Mouse (Mus musculus) cerebellum, postnatal 25 days (tissue): ENCODE data around the gene Mlph.
A peak's percentile ranks its signal among the peaks of the same experiment; 100 is the strongest.

Experiments used
- DNase-seq, 2 experiments: peaks; one replicate each; pipeline ENCODE4 v3.0.0; 2021; ENCODE audit warnings: mixed read lengths in 2 of 2

Gene Mlph

GRCm38 (mm10) chr1:90914948-90915569 is at the start of gene Mlph:
Mlph (plus strand) TSS chr1:90915085.
- peak in 1 of 2 experiments; percentile 43 for DNase-seq

GRCm38 (mm10) chr1:90866734-90867133 is 48.2 kb upstream of the Mlph start:
- DNase-seq, result no peak

- DNase-seq, result no peak
Observed at GRCm38 (mm10) chr1:90870581-90870980, 44.3 kb upstream of the Mlph start.

GRCm38 (mm10) chr1:90875371-90875770 is 39.5 kb upstream of the Mlph start:
- no peak for DNase-seq

GRCm38 (mm10) chr1:90875961-90876360 is 38.9 kb upstream of the Mlph start:
- no peak for DNase-seq

- no peak for DNase-seq
Observed at GRCm38 (mm10) chr1:90876486-90877270, 38.2 kb upstream of the Mlph start.

- no peak for DNase-seq
Observed at GRCm38 (mm10) chr1:90885771-90886460, 29.0 kb upstream of the Mlph start.

- no peak for DNase-seq
Observed at GRCm38 (mm10) chr1:90894521-90894920, 20.4 kb upstream of the Mlph start.

GRCm38 (mm10) chr1:90895004-90895403 is 19.9 kb upstream of the Mlph start:
- no peak for DNase-seq

GRCm38 (mm10) chr1:90896281-90896680 is 18.6 kb upstream of the Mlph start:
- peak in 1 of 2 experiments; percentile 31 for DNase-seq

- peak; percentile 80 to 86 for DNase-seq
Observed at GRCm38 (mm10) chr1:90896741-90897361, 18.0 kb upstream of the Mlph start.

- no peak for DNase-seq
Observed at GRCm38 (mm10) chr1:90898012-90898411, 16.9 kb upstream of the Mlph start.

- no peak for DNase-seq
Observed at GRCm38 (mm10) chr1:90899816-90900215, 15.1 kb upstream of the Mlph start.

GRCm38 (mm10) chr1:90900406-90900805 is 14.5 kb upstream of the Mlph start:
- no peak for DNase-seq

GRCm38 (mm10) chr1:90901246-90901645 is 13.6 kb upstream of the Mlph start:
- no peak for DNase-seq

- no peak for DNase-seq
Observed at GRCm38 (mm10) chr1:90901681-90902208, 13.1 kb upstream of the Mlph start.

- DNase-seq, result no peak
Observed at GRCm38 (mm10) chr1:90902751-90903150, 12.1 kb upstream of the Mlph start.

- DNase-seq, result no peak
Observed at GRCm38 (mm10) chr1:90903211-90903945, 11.5 kb upstream of the Mlph start.

GRCm38 (mm10) chr1:90903971-90904458 is 10.9 kb upstream of the Mlph start:
- peak in 1 of 2 experiments; percentile 3 for DNase-seq

GRCm38 (mm10) chr1:90904729-90905404 is 10.0 kb upstream of the Mlph start:
- DNase-seq, result peak in 1 of 2 experiments; percentile 2

- peak; percentile 66 to 74 for DNase-seq
Observed at GRCm38 (mm10) chr1:90906357-90906756, 8.5 kb upstream of the Mlph start.
